Mouse (Mus musculus) induced T-regulatory cell, adult 2 months (primary cell): ENCODE results near the gene Naa30.
A peak's percentile ranks its signal among the peaks of the same experiment; 100 is the strongest.

Experiments used
- DNase-seq: peaks from one replicate; pipeline ENCODE4 v3.0.0-alpha.2; 2012; ENCODE audit warnings: low read depth

Naa30 gene

DNA sequence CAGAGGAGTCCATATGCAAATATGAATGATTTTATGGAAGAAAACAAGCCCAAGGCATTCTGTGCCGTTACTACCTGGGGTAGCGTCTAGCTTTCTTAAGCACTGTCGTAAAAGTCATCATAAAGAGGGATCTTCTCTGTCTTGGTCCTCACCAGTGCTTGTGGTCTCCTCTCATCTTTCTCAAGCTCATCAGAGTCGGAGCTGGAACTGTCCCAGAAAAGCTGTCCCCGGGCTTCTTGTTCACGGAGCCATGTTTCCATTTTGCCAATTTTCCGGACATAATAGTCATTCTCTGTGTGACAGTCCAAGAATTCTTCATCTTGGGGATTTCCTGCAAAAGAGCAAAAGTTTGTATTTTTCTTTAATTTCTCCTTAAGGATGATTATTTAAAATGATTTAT lies 54.4 kb downstream of the Naa30 start:
- no peak for DNase-seq

DNA sequence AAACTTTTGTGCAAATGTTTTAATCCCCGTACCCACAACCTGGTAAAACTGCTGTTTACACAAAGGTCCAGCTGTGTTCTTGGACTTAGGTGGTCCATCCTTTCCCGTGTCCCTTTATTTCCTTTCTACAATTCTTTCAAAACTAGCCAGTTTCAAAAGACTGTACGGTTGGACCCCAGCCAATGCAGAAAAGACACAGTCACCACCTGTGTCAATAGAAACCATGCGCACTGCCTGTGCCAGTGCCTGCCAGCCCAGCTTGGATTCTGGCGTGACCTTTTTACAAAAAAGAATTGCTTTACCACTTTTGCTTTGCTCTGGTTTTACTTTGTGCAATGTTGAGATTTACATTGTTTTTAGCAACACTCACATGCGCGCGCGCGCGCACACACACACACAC lies 55.0 kb downstream of the Naa30 start:
- DNase-seq: no peak

DNA sequence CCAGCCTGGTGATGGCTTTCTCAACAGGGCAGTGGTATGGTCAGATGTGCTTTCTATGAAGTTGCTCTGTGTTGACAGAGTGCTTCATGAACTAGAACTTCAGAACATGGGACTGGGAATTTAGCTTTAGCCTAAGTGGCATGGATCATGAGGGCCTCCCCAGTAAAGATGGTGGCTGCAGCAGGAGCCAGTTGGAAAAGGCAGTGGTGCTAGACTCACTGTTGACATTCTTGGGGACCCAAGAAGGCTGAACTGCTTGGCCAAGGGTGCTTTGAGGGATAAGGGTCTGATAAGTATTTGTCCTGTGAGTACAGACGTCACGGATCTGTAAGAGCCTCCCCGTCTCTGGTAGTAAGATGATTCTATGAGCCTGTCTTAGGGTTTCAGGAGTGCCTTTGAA lies 59.8 kb downstream of the Naa30 start:
- DNase-seq: no peak

DNA sequence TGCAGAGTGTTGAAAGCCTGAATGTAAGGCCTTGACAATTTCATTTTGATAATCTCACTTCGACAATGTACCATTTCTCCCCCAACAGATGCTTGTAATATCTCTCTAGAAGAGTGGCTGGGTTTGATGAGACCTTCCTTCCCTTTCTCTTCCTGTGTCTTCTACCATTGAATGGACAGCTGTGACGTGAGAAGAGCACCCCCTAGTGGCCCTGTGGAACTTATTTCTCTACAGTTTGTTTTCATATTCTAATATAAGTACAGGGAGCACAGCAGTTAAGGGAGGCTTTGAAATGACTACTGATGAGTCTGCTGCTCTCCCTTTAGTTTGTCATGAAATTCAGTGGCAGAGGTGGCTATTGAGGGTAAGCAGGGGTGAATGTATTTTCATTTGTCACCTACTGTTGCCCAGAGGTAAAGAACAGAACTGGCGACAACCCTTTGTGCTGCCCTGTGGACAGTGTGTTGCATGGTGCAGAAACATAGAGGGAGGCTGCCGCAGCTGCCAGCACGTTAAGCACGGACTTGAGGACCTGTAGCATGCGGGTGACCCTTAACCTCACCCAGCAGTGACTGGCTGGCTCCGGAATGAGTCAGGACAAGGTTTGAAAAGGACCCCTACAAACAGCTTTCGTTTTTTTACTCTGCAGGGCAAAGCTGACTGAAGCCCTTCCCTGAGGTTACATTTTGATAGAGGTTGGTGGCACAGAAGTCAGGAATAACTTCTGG lies 62.9 kb downstream of the Naa30 start:
- peak; percentile 91 for DNase-seq

DNA sequence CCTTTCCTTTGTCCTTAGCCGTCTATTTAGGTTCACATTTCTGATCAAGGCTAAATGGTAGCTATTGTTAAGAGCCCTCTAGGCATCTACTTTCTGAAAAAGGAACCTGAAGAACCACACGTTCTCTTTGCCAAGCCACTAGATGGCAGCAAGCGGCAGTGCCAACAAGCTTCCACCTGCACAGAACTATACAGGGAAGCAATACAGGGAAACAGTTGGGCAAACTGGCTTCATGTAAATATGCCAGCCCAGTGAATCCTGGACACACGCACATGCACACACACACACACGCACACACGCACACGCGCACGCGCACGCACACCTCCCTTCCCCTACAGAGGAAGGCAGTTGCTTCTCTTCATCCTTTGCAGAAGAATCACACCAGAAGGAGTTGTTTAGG lies 66.2 kb downstream of the Naa30 start:
- DNase-seq: peak; percentile 46
